Mouse (Mus musculus) hematopoietic stem cell, adult 5-6 weeks (primary cell): Measurements from ENCODE around the gene Sema3e. TPM values are rescaled to one million over a fixed set of nuclear protein-coding genes. Genes with fewer than 3 reads are reported as not detected.

Experiments
- ATAC-seq, 2 experiments: fragments of 125-278 bp in 1 of 2; replicated peaks in 1 of 2; 2 replicates each; pipeline ENCODE4 v1.8.0; 2016 to 2017; ENCODE audit warnings: inconsistent platforms in 2 of 2, mild to moderate bottlenecking in 2 of 2, moderate number of reproducible peaks in 2 of 2, low read depth in 1 of 2, moderate TSS enrichment in 1 of 2; ENCODE audit not compliant: low FRiP score in 2 of 2, poor library complexity in 2 of 2, severe bottlenecking in 2 of 2, insufficient read depth in 1 of 2, low TSS enrichment in 1 of 2
- total RNA-seq: library from RNA; stranded (forward); fragments of 172-1452, 232-1000 nt; gene quantifications from 2 replicates; pipeline ENCODE4 v1.2.3, GENCODE M21; 2017

Sema3e gene
- total RNA-seq, 1 experiment from 2014 or later: 0.10 TPM

GRCm38 (mm10) chr5:14054472-14054871 is 29.4 kb downstream of the Sema3e start:
- no peak for ATAC-seq

- ATAC-seq: no peak
These were observed 34.9 kb downstream of the Sema3e start for GRCm38 (mm10) chr5:14059895-14060553.

DNA sequence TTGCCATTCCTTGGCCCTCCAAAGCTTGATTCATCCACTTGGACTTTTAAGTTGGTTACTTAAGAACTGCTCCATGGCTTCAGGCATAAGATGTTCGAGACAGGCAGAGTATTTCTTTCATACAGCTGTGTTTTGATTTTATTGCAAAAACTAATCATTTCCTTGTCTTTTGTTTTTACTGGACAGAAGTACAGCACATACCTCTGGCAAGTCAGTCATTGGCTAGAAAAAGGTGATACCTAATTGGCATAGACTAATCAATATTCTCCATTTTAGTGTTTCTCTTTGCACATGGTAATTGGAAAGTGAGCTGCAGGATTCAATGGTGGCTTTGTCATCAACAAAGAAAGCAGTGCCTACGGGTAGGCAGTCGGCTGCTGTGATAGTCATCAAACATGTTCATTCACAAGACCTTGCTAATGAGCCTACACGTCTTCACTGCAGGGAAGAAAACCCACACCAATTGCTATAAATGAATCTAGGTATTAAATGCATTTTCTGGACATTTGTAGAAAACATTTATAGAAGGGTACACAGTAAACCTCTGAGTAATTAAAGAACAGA is 37.9 kb downstream of the Sema3e start:
- no peak for ATAC-seq

DNA sequence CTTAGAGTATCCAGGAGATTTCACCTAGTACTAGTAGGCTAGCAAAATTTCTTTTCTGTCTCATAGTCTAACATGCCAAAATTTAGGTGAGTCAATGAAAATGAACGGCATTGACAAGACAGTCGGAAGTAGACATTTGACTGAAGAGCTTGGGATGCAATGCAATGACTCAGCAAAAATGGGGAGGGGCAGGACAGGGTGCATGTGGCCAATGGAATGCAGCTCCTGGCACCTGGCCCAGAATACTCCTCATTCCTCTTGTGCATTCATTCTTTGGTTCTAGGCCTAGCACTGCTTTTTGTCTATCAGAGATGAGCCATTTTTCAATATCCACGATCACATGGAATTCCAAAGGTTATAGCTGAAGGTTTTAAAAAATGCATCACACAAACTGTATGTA is 48.1 kb downstream of the Sema3e start:
- no peak for ATAC-seq

DNA sequence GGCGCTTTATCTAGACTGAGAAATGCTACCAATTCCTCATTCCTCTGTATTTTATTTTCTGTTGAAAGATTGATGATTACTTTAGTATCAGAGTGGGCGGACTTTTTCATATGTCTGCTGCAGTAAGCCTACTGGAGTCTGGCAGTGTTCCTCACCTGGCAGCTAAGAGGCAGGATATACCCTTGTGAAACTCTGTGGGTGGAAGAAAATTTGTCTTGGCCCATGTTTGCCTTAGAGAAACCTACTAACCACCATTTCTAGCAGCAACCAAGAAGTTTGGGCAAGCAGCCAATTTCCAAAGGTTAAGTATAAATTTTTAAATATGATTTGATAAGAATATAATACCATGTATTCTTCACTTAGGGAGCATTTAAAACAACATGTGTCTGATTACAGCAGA is 63.0 kb downstream of the Sema3e start:
- no peak for ATAC-seq

DNA sequence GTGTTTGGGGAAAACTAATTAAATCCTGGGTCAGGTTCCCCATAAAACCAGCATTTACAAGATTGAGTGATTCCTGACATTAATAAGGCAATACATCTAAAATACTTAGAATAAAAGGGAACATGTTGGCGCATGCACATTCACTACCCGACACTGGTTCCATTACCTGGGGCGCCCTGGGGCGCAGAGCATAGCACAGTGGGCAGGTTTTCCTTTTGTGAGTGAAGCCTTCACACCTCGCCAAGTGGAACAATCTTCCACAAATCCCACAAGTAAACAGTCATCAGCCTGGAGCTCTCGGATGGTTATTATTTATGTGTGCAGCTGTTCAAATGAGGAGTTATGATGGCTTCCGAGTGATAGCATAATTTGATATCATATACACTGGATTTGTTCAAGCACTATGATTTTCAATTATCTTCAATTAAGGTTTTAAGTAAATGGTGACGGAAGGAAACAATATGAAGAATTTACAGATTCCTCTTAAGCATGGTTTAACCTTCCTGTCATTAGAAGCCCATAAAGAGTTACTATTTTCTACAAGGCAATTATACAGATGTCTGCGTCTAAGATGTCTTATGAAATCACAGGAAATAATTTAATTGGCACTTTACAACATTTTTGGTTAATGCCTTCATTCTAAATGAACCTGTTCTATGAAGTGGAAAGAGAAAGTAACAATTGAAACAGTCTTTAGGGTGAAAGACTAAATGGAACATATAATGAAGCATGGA is 65.0 kb downstream of the Sema3e start:
- ATAC-seq: no peak

DNA sequence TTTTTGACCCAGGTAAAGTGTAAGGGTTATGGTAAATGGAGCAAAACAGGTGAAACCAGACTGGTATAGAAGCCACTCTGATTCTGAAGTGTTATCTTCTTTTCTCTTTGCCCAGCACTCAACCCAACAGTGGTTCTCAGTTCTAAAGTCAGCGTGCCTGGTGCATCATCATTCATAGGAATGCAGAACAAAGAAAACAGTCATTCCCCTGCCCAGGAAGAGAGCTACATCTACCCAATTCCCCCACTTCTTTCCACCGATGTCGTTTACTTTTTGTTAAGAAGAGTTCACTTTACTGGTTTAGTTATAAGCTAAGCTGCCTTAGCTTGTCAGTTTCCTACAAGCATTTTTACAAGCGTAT is 65.5 kb downstream of the Sema3e start:
- ATAC-seq: no peak

GRCm38 (mm10) chr5:14092262-14092776 is 67.2 kb downstream of the Sema3e start:
- no peak for ATAC-seq

DNA sequence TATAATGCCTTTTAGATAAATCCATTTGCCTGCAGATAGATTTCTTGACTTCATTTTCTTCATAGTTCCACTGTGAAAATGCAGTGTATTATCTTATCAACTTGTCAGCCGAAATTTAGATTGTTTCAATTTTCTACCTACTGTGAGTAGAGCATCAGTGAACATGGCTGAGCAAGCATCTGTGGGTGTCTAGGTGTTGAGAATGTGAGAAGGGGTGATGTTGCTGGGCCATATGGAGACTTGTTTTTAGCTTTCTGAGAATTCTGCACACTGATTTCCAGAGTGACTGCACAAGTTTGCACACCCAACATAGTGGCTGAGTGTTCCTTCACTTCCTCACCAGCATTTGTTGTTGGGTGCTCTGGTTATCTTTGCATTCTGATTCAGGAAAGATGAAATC is 71.1 kb downstream of the Sema3e start:
- ATAC-seq: no peak

- ATAC-seq: no peak
These were observed 73.6 kb downstream of the Sema3e start for GRCm38 (mm10) chr5:14098677-14099076.

GRCm38 (mm10) chr5:14107365-14107764 is 82.3 kb downstream of the Sema3e start:
- no peak for ATAC-seq

DNA sequence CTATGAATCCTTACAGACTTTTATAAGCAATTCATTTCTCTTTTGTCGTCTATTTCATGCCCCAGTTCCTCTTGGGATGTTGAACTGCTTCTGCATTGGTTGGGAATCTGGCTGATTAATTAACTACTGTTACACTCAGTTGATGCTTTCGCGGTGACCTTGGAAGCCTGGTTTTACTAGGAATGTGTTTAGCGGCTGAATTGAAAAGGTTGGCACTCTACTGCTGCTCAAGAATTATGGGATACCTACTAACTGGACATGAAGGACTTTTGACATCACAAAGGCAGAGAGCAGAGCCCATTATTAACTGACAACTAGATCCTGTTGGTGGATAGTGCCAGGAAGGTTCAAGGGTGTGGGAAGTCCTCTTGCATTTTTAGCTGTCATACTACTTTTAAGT is 83.9 kb downstream of the Sema3e start:
- no peak for ATAC-seq

DNA sequence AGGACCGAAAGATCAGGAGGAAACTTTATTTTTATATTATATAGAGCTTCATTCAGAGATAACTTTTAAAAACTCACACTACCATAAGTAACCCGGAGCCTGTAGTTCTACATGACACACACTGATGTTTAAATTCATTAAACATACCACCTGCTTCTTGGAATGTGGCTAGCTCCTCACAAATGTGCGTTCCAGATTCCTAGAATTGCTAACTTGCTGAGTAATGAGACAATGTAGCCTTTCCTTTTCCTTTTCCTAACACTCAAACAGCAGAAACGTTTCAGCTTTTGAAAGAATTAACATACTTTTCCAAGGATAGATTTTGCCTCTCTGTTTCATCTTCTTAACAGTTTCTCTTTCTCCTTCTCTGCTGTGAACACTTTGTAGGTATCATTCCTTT is 86.3 kb downstream of the Sema3e start:
- no peak for ATAC-seq

GRCm38 (mm10) chr5:14121902-14122301 is 96.8 kb downstream of the Sema3e start:
- no peak for ATAC-seq

GRCm38 (mm10) chr5:14126591-14126990 is 101.5 kb downstream of the Sema3e start:
- no peak for ATAC-seq

- no peak for ATAC-seq
These were observed 110.9 kb downstream of the Sema3e start for GRCm38 (mm10) chr5:14135929-14136328.

GRCm38 (mm10) chr5:14138725-14139124 is 113.6 kb downstream of the Sema3e start:
- ATAC-seq: no peak

DNA sequence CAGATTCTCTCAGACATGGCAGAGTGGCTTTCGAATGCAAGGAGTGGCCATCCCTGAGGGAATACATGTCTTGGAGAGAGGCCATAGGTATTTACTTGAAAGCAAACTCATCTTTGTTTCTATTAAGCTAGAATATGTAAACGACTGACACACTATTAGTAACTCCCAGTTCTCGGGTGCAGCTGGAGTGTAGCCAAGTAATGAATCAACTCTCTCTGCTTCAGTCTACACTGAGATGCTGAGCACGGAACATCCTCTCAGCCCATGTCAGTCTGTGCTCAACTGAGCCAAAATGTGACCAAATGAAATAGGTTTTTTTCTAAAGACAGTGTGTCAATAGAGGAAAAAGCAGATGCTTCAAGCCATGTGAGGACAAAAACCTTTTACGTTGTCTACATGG is 137.5 kb downstream of the Sema3e start:
- no peak for ATAC-seq

DNA sequence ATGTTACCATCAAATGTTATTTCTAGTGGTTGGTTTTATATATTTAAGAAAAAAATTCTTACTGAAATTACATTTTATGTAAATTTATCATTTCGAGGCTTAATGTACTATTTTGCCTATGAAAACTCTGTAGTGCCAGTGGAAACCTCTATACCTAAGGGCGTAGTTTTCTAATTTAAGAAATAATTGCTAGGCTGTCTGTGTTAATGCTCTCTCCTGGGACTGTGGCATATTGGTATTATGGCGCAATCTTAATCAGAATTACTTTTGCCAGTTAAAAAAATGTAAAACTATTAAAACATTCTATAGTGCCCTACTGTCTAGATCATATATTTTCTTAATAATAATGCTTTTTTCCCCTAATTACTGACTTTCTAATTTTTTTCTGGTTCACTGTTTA is 138.2 kb downstream of the Sema3e start:
- no peak for ATAC-seq
